Mouse (Mus musculus): ENCODE data around the gene Nr2f6.

The Nr2f6 gene

DNA sequence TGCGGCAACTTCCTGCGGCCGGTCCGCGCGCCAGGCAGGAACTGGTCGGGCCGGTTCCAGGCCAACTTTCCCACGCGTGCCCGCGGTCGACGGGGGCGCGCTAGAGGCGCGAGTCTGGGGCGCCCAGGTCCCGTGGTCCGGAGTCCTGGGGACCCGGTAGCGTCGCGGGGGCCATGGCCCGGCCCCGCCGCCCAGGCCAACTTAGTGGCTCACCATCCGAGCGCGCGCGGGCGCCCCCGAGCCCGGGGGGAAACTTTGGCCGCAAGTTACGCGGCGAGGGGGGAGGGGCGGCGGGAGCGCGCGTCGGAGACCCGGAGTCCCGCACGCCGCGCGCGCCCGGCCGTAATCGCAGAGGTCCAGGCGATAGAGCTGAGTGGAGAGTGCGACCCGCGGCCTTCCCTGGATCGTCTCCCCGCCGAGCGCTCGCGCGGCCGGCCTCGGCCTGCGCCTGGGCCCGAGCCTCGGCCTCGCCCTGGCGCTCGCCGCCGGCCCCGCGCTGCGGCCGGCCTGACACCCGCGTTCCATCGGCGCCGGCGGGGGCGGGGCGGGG is at the start of gene Nr2f6:
Gene Nr2f6, minus strand, starts transcription at position 540 of the 550 bp plus-strand sequence.
- DNase-seq: peak; percentile 73

DNA sequence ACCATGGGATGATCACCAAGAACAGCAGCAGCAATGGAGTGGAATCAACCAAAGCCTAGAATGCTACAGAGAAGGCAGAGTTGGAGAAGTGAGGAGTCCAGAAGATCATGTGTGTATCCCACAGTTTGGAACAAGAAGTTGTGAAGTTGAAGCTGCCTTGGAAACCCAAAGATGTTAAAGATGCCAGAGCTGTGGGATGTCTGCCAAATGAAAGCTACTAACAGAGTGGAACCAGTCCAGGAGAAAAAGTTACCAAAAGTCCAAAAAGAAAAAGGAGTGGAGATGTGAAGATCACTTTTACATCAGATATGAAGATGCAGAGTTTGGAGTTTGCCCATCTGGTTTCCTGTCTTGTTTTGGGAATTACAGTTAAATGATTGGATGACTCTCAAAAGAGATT is 40.4 kb upstream of the Nr2f6 start:
- DNase-seq: no peak

DNA sequence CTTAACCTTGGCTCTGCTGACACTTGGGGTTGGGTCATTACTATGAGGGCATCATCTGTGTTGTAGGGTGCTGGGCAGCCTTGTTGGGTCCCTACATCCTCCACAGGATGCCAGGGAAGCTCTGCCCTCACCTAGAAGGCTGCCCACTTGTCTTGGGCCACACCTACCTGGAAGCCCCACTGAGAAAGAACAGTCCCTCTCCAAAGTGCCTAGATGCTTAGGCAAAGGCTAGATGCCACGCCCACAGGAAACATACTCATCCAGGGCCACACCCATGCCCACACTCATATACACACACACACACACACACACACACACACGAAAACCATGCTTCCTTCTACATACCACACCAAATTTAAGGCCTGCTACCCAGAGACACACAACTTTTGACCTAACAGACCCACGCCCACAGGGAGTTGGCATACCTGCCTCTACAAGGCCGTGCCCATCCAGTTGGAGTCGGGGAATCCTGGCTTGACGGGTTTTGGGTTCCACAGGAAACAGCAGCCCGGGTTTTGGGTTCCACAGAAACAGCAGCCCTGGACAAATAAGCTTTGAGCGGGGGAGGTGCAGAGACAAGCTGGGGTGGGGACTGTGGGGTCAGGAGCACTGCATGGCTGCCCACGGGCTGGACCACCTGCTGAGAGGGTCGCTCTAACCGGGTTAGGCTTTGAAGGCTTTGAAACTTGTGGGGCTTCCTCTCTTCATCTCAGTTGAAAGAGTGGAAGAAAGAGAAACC is 29.9 kb upstream of the Nr2f6 start:
- no peak for DNase-seq

DNA sequence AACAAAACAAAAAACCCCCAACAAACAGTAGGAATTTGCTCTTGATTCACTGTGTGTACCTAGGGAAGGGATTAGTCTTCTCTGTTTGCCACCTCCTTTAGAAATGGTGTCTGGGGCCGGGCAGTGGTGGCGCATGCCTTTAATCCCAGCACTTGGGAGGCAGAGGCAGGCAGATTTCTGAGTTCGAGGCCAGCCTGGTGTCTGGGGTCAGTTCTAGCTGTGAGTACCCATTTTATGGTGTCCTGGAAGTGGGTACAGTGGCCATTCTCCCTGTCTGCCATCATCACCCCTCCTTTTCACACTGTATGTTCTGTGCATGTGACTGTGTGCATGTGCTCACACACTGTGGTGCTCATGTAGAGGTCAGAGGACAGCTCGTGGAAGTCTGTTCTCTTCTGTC is 26.5 kb upstream of the Nr2f6 start:
- no peak for DNase-seq

DNA sequence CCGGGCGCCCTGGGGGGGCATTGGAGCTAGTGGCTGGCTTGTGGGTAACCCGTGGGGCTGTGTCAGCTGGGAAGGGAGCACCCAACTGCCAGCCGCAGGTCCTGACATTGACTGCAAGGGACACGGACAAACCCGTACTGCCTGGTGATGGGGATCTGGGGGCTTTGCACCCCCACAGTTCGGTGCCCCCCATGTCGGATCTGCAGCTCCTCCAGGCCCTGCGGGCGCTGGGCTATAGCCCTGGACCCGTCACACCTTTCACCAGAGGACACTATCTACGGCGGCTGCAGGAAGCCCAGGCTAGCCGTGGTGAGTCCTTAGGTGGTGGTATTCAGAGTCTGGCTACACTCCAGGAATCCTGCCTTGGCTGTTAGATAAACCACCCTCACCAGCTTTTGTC is 25.7 kb upstream of the Nr2f6 start:
- DNase-seq: no peak

DNA sequence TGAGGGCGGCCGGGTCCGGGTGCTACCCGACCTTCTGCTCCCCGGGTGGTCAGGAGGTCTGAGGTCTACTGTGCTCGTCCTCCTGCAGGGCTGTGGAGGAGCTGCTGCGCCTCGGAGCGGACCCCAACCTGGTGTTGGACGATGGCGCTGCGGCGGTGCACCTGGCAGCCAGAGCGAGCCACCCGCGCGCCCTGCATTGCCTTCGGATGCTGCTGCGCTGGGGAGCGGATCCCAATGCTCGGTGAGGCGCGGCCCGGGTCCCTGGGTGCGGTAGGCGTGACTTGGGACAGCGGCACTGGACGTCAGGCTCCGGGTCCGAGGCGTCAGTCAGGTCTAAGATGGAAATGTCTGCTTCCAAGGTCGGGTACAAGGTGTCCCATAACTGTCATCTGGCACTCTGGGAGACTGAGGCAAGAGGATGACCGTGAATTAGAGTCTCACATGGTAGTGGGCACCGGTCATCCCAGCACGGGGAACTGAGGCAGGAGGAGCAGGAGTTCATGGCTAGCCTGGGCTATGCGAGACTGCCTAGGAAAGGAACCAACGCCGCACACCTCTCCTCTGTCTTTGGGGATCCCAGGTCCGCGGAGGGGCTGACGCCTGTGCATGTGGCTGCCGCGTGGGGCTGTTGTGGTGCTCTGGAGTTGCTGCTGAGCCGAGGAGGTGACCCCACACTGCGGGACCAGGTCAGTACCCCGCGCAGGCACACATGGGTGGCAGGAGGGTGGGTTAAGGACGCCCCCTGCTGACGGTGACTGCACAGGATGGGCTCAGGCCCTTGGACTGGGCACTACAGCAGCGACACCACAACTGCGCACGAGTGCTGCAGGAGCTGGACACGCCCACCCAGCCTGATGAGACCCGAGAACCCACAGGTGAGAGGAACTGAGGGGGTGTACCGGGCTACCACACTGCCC is 24.6 kb upstream of the Nr2f6 start:
- peak; percentile 57 for DNase-seq

DNA sequence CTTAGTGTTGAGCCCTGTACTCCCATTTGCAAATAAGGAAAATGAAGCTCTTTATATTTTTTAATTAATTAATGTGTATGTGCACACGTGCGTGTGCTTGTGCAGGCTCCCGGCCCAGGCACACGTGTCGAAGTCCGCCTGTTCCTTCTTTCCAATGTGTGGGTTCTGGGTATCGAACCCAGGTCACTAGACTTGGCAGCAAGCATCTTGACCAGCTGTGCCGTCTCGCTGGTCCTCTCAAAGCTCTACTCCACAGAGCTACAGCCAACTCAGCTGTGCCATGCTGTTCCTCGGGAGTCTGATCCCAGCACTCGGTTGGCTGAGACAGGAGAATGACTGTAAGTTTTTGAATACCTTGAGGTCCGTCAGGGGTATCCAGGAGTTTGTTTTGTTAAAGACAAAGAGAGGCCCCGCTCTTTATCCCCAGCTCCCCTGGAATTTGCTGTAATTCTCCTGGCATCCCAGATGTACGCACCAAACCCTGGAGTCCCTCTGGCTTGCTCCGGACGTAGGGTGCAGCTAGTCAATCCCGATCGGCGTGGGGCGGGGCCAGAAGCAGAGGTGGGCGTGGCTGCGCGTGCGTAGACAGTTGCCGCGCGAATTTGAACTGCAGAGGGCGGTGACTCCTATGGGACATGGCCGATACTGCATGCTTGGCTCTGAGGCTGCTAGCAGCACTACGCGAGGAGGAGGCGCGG is 23.8 kb upstream of the Nr2f6 start, which contains the start of gene Ankle1:
Gene Ankle1, plus strand, starts transcription at position 610 of the 698 bp plus-strand sequence.
- peak; percentile 96 for DNase-seq

DNA sequence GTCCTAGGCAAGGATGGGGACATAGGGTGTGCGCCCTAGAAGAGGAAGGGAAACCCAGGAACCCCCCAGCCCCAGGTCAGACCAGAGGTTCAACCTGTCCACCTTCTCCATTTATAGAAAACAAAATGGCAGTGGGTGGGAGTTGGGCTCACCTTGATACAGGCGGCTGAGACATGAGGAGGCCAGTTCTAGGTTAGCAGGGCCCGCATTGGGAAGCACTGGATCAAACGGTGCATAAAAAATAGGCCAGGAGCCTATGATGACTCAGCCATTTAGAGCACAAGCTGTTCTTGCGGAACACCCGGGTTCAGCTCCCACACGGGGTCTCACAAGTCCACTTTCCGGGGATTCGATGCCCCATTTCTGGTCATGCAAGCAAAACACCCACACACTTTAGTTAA is 23.2 kb upstream of the Nr2f6 start:
- no peak for DNase-seq

DNA sequence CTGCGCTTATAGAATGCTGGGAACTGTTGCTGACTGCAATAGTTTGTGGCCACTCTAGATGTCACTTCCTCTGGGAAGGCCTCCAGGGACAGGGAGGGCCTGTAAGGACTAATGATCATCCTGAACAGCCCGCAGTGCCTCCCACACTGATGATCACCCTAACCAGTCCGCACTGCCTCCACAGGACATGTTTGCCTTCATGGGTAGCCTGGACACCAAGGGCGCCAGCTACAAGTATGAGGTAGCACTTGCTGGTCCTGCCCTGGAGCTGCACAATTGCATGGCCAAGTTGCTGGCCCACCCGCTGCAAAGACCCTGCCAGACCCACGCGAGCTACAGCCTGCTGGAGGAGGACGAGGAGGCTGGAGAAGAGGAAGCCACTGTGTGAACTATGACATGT is 22.3 kb upstream of the Nr2f6 start:
- DNase-seq: no peak

DNA sequence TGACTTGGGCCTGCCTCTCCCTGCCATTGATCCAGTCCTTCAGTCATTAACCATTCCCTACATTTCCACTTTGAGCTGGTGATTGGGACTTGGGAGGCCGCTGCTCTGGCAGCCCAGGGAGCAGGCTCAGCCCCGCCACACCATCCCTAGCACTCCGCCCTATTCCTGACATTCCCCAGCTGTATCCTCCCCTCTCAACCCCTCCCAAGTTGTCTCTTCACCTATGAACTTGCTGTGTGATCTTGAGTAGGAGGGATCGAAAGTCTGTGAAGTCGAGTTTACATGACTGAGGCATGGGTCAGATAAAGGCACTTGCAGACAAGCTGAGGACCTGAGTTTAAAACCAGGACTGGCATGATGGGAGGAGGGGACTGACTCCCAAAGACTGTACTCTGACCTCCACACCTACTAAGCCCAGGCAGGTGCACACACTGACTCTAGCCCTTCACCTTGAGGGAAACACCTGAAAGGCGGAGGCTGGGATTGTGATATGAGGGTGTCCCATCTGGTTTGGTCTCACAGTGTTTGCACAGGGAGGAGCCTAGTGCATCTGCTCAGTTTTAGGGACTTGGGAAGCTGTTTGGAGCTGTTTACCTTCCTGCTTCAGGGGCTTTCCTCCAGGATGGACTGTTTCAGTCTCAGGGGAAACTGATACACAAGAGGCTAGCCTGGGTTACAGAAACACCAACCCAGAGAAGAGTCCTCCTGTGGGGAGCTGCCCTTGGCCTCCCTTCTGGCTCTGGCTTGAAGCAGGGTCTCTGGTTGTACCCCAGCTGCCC is 21.5 kb upstream of the Nr2f6 start:
- DNase-seq: no peak

DNA sequence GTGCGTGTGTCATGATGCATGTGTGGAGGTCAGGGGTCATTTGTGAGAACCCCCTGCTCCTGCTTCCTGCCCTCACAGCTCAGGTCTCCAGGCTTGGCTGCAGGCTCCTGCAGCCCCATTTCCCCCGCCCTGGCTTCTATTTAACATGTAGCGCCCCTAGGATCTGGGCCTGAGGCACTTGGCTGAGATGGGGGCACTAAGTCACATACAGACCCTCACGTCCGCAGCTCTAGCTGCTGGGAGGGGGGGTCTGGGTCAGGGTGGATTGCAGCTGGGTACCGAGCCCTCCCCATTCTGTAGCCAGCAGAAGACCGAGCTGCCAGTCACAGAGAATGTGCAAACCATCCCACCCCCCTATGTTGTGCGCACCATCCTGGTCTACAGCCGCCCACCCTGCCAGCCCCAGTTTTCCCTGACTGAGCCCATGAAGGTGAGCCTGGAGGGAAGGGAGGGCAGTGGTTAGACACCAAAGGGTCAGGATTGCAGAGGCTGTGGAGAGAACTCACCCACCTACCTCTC is 20.7 kb upstream of the Nr2f6 start:
- no peak for DNase-seq

DNA sequence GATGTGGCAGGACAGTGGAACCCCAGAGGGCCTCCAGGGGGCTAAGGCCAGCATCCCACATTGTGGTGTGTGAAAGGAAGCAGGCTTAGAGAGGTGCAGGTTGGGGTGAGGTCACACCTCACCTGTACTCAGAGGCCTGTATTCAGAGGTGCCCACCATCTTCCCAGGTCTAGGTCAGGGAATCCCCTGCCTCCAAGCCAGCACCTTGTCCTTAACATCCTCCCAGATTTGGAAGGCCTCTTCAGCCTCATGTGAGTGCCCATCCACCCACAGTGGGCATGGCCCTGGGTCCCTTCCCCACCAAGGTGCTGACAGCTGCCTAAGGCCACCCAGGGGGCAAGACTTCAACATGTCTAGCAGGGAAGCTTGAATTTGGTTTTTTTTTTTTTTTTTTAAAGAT is 19.7 kb upstream of the Nr2f6 start:
- DNase-seq: no peak

DNA sequence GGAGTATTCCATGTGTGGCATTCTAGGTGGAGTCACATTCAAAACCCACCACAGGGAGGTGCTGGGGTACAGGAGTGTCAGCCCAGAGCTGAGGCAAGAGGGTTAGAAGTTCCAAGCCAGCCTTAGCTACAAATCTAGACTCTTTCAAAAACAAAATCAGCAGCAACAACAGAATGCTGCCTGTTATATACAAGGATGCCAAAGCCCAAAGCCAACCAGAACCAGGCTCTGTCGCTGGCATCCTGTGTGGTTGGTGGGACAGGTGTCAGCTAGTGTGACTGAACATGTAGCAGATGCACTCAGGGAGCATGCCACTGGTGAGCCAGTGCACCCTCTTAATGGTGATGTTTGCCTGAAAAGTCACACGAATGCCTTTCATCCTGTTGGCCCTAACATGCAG is 19.1 kb upstream of the Nr2f6 start:
- DNase-seq: no peak

DNA sequence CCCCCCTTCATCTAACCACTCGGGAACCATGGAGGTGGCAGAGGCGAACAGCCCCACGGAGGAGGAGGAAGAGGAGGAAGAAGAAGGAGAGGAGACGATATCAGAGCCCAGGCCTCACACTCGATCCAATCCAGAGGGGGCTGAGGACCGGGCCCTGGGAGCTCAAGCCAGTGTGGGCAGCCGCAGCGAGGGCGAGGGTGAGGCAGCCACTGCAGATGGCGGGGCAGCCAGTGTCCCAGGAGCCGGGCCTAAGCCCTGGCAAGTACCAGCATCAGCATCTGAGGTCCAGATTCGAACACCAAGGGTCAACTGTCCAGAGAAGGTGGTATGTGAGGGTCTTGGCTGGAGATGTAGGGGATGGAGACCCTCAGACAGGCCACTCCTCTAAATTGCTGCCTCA is 15.9 kb upstream of the Nr2f6 start:
- no peak for DNase-seq

DNA sequence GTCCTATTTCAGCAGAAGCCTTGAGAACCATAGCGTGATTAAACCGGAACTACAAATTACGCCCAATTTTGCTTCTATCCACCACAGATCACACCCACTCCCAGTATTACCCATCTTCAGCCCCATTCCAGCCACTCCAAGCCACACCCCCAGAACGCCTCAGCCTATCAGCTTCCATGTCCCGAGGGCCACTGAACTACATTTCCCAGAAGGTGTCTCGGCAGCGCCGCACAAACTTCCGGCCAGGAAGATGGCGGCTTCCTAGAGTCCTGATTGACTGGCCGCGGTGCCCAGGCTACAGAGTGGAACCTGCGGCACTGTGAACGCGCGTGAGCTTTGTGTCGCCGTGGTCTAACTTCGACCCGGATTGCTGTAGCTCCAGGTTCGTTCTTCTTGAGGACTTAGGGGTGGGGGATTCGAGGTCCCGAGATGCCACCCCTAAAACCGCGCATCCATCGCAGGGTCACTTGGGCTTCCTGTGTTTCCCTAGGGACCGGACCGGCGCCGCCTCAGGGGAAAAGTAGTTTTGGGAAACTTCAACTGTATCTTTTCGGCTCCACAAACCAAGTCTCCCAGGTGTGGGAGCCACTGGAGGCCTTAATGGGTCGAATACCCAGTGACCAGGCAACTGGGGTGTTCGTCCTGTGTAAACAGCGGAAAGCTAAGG is 15.0 kb upstream of the Nr2f6 start, which contains the start of gene Babam1:
Gene Babam1, plus strand, starts transcription at position 223 of the 667 bp plus-strand sequence.
- DNase-seq: peak; percentile 82

DNA sequence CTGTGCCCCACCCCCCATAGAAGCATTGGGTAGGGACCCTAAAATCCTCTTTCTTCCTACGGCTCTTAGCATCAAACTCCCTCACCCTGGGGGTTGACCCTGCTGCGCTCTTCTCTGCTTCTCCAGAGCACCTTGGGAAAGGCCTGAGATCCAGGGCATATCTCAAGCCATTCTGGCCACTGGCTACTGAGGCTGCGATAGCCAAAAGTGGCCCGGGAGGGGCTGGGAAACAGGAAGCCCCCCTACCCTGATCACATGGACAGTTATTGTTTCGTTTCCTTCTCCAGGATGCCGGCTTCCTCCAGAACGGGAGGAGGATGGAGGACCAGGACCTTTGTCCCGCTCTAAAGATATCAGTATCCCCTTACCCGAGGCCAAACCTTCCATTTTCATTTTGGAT is 13.9 kb upstream of the Nr2f6 start, which contains the start of gene Ushbp1:
Gene Ushbp1, minus strand, starts transcription at position 174 of the 400 bp plus-strand sequence.
- DNase-seq: no peak

DNA sequence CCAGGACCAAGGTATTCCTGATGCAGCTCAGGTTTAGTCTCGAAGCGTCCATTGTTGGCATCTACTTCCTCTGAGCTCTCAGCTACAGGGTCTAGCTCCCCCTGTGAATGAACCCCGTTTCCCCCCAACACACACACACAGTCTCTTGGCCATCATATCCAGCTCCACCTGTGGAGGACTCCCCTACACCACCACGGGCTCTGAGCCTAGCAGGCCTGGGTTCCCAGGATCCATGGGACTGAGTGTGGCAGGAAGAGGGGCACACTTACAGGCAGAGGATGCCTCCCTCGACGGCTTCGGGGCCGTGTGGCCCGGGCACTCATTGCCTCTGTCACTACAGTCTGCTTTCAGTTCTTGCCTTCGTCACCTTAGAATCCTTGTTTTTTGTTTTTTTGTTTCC is 13.3 kb upstream of the Nr2f6 start:
- no peak for DNase-seq

DNA sequence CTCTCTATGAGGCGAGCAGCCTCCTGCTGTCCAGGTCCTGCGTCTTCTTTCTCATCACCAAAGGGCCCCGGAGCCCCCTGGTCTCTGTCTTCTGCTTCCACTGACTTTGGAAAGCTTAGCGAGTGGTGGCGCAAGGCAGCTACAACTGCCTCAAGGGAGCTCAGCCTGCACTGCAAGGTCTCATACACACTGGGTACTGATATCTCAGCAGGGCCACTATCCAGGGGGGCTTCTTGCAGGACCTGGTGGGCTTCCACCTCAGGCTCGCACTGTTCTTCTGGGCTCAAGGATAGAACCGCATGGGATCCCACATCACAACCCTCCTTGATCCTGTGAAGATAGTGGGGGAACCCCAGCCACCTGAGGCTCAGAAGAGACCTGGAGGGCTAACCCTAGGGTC is 12.7 kb upstream of the Nr2f6 start:
- no peak for DNase-seq

DNA sequence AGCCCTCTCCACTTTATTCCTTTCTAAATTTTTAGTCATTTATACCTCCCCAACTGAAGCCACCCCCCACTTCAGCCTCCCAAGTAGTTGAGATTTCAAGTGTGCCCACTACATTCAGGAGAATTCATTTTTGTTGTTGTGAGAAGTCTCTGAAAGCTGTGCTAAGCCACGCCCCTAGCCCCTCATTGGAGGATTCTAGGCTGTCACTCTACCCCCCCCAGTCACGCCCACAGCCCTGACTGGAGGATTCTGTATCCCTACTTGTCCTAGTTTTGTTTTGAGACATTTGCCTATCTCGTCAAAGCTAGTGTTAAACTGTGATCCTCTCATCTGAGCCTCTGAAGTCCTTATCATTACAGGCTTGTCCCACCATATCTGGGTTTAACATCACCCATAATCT is 11.1 kb upstream of the Nr2f6 start:
- DNase-seq: no peak

DNA sequence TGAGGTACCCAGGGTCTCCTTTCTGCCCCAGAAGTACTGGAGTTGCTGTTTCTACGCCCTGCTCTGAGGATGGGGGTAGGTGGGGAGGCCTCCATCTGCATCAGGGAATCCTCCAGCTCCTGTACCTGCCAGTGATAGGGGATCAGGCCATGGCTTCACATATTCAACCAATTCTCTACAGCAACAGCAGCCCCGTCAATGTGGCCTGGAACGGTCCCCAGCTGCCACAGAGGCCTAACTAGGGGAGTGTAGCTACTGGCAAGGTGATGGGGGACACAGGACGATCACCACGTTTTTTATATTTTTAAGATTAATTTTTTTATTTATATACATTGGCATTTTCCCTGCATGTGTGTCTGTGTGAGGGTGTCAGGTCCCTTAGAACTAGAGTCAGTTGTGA is 10.6 kb upstream of the Nr2f6 start:
- no peak for DNase-seq

DNA sequence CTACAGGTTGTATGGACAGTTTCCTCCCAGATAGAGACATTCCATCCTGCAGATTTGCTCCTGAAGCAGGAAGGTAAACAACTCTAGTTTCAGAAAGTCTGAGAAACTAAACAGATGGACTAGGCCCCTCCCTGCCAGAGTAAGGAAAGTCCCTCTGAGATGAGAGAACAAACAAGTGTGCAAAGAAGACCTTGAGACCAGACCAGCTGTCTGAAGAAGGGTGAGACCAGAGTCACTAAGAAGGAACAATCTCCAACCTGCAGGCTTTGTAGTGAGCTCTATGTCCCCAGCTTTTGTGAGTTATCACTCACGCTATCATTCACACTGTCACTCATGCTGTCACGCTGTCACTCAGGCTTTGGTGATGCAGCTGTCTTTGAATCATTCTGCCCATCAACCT is 9.9 kb upstream of the Nr2f6 start:
- DNase-seq: no peak
